Mouse (Mus musculus) hindlimb bud, embryonic 11.5 days (tissue): ENCODE measurements around the gene Hps1.
"Not testable (repeated sequence)": the region's sequence is repeated elsewhere in the genome, so short reads cannot be mapped to it uniquely, and the experiment has no call there.

Experiments
- DNase-seq: peaks from one replicate; pipeline ENCODE4 v3.0.0-alpha.2; 2012; ENCODE audit warnings: low read depth, low spot score; ENCODE audit errors: extremely low spot score

The Hps1 gene

GRCm38 (mm10) chr19:42779531-42780155 is at the start of gene Hps1:
Gene Hps1 (minus strand): TSS chr19:42779978.
- peak; percentile 73 for DNase-seq

- no peak for DNase-seq
These were observed 49.4 kb upstream of the Hps1 start for GRCm38 (mm10) chr19:42829196-42829595.

GRCm38 (mm10) chr19:42827843-42828242 is 48.1 kb upstream of the Hps1 start:
- no peak for DNase-seq

- no peak for DNase-seq
These were observed 40.3 kb upstream of the Hps1 start for GRCm38 (mm10) chr19:42820109-42820508.

GRCm38 (mm10) chr19:42817761-42818160 is 38.0 kb upstream of the Hps1 start:
- no peak for DNase-seq

GRCm38 (mm10) chr19:42816261-42816660 is 36.5 kb upstream of the Hps1 start:
- DNase-seq: no peak

DNA sequence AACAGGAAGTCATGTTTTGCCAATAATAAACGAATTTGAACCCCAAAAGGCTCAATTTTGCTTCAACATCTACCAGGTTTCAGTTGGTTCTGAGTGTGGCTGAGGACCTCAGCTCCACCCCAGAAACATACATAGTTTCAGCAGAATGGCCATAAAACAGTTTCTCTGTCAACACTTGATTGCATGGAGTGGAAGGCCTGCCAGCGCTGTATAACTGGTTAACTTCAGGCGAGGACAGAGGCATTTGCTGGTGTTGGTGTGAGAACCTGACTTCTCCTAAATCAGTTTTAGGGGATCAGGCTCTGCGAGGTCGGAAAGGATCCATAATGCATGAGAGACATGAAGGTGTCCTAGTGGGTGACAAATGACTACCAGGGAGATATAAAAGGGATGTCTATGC is 30.4 kb upstream of the Hps1 start:
- no peak for DNase-seq

GRCm38 (mm10) chr19:42809491-42809890 is 29.7 kb upstream of the Hps1 start:
- DNase-seq: no peak

- no peak for DNase-seq
These were observed 18.1 kb upstream of the Hps1 start for GRCm38 (mm10) chr19:42797866-42798265.

DNA sequence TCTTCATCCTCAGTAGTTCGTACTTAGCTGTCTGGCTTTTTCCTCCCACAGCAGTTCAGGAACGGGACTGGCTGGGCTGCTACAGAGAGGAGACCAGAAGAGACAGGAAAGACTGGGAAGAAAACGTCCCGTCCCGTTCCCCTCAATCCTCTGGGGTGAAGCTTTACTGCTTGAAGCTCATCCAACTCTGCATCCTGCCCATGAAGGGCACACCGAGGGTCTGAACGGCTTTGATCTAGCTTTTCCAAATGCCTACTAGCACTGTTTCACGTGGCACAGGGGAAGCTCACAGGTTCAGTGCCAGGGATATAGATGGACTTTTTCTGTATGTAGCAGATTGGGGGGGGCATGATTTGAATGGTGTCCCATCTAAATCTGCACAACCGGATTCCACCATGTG is 16.0 kb upstream of the Hps1 start:
- no peak for DNase-seq

DNA sequence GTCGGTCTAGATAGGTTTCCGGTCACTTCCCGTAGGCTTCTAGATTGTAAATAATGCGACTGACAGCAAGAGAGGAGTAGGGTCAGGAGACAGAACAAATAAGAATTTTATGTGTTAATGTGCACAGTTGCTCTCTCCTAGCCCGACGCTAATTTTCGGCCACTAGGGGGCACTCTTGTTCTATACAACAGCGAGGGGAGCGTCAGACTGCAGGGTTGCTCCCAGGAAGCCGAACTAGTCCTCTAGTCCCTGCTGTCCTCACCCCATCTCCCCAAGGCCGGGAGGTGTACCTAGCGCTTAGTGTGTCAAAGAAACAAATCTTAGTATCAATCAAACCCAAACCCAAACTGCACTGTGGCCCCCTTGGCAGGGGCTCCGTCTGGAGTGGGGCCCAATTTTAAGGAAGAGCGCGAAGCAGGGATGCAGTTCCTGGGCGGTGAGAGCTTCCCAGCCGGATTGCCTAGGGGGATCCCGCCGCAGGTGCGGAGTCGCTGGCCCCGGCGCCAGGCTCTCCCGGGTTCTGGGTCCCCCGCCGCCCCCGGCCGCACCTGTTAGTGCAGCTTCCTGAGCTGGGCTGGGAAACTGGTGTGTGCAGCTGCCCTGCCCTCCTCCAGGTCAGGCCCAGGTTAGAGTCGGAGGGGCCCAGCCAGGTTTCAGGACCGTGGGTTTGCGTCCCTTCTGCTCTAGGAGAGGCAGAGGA is 15.3 kb upstream of the Hps1 start:
- DNase-seq: peak; percentile 91

DNA sequence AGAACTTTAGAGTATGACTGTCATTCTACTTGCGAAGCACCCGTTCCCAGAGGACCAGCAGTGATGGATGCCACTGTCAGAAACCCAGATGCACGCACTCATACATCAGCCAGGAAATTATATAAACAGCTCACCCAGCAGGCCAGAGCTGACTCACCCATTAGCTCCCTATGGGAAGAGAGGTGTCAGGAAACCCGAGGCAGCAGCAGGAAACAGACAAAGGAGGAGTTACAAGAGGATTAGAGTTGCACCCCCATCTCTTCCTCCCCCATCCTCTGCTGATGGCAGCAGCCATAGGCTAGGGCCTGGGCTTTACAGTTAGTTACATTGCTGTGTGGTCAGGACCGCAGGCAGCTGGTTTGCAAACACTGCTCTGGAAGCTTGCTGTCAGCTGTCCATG is 8.5 kb upstream of the Hps1 start:
- no peak for DNase-seq

DNA sequence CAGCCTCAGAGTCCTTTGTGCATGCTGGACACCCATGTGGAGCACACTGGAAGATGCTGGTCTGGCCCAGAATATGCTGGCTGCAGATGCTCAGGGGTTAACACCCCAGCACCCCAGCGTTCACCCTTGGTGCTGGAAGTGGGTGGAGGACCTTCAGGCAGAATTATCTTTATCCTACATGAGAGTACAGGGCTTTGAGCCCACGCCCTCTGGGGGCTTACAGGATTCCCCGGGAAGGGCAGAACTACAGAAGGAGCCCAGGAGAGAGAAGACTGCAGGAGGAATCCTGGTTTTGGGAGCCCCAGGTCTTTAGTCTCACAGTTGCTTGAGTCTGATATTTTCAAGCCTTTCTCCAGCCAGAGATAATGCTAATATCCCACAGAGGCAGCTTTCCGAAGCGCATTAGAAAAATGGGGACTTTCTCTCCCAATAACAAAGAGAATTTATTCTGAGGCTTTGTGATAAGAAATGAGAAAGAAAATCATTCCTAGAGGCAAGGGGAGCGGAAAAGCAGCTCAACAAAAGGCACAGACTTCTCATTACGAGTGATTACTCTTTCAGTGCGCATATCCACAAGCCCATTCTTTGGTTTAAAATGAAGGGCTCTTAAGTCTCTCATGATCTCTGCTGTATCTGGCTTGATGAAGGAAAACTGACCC is 5.9 kb upstream of the Hps1 start:
- DNase-seq: no peak

GRCm38 (mm10) chr19:42785129-42785528 is 5.4 kb upstream of the Hps1 start:
- no peak for DNase-seq

- not testable (repeated sequence) for DNase-seq
These were observed 369 bp upstream of the Hps1 start for GRCm38 (mm10) chr19:42780156-42780538.

GRCm38 (mm10) chr19:42777801-42778200 is 2.0 kb downstream of the Hps1 start:
- DNase-seq: no peak

- DNase-seq: no peak
These were observed 3.0 kb downstream of the Hps1 start for GRCm38 (mm10) chr19:42776813-42777212.

- no peak for DNase-seq
These were observed 9.5 kb downstream of the Hps1 start for GRCm38 (mm10) chr19:42770141-42770872.

- DNase-seq: no peak
These were observed 10.1 kb downstream of the Hps1 start for GRCm38 (mm10) chr19:42769648-42770047.

DNA sequence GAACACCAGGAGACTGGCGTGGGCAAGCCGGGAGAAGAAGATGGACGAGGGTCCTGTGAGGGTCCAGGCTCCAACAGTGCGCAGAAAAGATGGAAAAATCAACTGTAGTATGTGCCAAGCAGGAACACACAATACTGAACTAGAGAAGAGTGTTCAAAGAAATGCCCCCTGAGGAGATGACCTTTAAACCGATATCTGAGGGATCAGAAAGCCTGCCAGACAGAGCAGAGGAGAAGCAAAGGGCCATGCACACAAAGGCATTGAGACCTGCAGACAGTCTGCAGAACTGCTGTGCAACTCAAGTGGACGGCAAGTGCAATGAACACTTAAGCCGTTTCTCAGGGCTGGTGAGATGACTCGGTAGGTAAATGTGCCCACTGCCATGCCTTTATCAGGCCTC is 12.4 kb downstream of the Hps1 start:
- no peak for DNase-seq

DNA sequence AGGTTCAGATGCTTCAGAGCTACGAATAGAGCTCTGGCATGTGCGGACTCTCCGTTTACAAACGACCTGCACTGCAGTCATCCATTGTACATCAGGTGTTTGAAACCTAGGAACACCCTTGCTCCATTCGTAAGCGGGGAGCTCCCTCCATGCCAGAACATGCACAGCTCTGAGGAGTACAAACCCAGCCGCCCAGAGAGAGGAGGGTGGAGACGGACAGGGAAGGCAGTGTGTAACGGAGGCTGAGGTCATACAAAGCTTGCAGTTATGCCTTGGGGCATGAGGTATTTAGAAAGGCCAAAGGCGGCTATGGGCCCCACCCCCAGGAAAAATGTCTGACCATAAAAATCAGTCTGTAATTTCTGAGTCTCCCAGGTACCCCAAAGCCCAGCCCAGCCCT is 15.4 kb downstream of the Hps1 start:
- no peak for DNase-seq

DNA sequence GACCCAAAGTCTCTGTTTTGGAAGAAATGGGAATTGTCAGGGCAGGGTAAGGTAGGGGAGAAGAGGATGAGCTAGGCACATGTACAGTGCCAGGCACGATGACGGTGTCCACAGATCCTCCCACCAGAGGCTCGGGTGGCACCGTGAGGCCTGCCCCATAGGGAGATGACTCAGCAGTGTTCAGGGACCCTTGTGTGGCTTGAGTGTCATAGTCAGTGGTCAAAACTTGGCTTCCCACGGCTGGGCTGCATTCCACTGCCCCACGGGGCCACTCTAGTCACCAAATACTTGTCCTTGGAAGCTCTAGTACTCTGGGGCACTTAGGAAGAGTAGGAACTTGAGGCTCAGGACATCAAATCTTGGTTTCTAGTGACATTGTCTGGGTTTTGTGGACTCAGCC is 23.1 kb downstream of the Hps1 start:
- DNase-seq: no peak
